Mouse (Mus musculus): Measurements from ENCODE around the gene Epha6.

The Epha6 gene

DNA sequence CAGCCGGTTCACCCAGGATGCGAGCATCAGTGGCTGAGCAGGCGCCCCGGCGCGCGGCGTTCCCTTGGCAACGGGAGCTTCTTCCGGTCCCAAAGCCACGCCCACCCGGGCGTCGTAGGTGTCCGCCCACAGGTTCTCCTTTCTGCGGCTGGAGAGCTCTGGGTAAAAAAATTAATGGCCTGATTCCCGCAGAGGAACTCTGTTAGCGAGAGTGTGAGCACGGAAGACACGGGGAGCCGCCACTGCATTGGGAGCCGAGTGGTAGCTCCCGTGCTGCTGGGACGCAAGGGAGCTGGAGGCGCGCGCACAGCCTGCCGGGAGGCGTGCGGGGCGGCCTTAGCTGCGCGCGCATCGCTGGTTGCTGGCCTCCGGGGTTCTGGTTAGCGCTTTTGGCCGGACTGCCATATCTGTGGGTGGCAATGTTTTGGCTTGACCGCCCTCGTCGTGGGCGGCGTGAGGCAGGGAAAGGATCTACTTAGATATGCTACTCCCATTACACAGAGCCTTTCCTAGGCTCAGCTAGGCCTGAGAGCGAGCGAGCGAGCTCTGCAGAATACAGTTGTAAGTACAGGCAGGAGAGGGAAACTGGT, 966.1 kb downstream of the Epha6 start, which contains the start of gene Arl6:
TSS of gene Arl6 (minus strand) at position 290 of the 590 bp plus-strand sequence.
- DNase-seq = peak; percentile 96

DNA sequence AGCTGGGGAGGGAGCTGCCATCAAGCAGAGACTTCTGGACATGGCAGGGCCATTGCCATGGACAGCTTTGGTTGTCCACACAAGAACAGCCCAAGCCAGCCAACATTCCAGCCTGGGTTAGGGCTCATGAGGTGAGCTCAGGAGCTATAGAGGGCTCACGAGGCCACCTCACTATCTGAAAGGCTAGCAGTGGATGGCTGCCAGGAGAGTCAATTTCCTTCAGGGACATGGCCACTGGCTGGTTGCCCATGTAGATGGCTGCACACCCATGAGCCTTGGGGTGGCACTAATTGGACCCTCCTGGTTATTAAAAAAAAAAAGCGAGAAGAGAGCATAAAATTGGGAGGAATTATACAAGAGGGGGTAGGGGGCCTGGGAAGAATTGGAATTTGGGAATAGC, 970.7 kb downstream of the Epha6 start:
- no peak for DNase-seq

DNA sequence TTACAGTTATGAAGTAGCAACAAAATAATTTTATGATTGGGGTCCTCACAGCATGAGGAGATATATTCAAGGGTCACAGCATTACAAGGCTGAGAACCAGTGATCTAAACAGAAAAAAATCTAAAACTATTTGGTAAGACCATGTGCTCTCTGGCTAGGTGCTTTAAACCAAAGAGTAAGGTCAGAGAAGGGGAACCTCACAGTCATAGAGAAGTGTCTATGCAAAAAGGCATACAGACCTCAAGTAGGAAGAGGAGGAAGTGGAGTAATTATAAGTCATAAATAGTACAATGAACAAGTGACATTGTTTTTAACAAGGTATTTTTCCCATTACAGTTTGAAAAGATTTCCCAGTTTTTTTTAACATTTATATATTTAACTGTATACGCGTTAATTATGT, 983.8 kb downstream of the Epha6 start:
- no peak for DNase-seq

DNA sequence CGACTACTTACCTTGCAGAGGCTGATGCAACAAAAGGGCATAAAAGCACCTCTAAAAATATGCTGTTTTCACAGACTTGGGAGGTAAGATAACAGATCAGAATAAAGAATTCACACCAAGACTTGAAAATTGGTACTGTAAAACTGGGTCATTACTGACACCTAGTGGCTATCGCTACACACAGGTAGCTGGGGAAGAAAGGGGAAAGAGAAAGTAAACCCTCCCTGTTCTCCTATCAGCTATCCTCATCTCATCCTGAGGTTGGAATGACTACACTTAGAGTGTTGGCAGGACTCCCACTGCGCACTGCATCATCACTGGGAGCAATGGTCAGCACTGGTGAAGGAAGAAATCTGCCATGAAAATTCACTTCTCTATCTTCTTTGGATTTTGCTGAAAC, 988.2 kb downstream of the Epha6 start:
- DNase-seq = peak; percentile 35

DNA sequence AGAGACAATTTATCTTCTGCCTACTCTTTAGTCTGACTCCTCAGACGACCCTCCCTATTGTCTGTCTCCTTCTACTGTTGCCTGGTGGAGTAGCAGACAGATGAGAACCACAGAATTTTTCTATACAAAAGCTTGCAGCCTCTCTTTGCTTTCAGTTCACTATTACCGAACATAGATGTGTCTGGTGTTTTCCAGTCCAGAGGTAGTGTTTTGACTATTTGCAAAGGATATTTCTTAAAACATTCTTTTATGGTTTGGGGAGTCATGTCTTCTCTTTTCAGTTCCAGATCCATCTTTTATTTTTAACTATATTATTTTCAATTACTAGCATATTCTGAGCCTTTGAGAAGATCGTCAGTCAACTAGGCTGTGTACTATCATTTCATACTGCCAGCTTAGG, 989.7 kb downstream of the Epha6 start:
- DNase-seq = no peak

DNA sequence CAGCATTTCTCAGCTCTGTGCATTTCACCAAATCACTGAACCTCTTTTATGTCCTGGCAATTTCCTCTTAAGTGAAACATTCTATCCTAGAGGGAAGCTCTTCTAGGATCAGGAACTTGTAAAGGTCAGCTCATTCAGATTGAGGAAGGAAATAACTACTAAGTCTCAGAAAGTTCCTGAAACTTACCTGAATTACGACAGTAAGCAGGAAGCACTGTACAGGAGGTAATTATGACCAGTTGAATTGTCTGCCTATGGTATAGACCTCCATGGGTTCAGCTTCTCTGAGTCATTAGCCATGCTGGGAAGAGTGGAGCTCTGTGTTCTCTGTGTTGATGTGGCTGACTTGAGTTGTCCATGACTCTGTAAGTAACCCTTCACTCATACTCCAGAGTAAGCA, 994.6 kb downstream of the Epha6 start:
- DNase-seq = no peak

DNA sequence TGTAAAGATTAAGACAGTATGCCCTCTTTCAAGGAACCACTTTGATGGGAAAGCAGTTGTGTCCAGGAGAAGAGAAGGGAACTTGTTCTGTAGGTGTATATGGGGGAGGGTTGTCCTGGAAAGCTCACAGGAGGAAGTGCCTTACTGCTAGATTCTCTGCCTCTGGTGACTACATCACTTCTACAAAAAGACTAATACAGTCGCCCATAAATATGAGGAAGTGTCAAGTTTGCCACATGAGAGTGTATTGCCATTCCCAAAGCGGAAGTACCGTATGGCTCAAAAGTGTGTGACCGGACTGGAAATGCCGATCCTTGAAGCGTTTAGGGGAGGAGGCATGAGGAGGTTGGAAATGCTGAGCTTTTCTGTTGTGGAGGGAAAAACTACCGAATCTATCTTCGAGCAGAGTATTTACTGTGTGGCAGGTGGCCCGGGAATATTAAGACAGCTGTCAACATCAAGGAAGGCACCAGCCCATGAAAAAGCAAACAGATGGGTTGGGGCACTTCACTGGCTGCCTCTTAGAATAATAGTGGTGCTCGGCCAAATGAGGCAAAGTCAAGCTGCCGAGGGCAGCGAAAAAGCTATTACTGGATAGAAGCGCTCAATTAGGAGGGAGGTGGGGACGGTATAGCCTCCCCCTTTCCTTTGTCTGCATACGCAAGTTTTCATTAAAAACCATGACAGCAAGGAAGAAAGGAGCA, 1001.1 kb downstream of the Epha6 start:
- DNase-seq = no peak
